Mouse (Mus musculus) bone marrow, adult 2 months (tissue): ENCODE data around the gene Mogs.

Experiments
- CTCF ChIP-seq: fragments of 200-500 bp; IDR thresholded peaks from 2 replicates; pipeline ENCODE4 v1.5.1; 2011; ENCODE audit warnings: low read length, control low read depth; ENCODE audit not compliant: control insufficient read depth, insufficient read depth
- POLR2A ChIP-seq: fragments of 200-500 bp; IDR thresholded peaks from 2 replicates; pipeline ENCODE4 v1.6.1; 2011; ENCODE audit warnings: low read depth, mild to moderate bottlenecking, control low read depth, low read length, borderline replicate concordance; ENCODE audit not compliant: control insufficient read depth

DNA sequence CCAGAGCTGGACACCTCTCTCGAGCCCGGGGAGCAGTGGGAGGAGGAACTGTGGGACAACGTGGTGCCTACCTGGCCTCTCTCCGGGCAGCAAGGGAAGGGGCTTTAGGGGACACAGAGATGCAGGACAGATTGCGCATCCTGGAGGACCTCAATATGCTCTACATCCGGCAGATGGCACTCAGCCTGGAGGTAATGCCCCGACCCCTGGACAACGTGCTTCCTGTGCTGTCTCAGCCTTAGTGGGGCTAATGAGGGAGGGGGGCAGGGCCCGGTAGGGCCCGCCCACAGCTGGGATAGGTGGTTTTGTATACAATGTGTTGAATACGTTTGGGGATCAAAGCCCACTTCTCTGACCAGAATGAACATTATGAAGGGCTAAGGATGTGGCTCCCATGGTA, 22.8 kb downstream of the Mogs start:
- no peak for TF ChIP-seq CTCF
- TF ChIP-seq POLR2A, result no peak
